In the genomic region with DNA sequence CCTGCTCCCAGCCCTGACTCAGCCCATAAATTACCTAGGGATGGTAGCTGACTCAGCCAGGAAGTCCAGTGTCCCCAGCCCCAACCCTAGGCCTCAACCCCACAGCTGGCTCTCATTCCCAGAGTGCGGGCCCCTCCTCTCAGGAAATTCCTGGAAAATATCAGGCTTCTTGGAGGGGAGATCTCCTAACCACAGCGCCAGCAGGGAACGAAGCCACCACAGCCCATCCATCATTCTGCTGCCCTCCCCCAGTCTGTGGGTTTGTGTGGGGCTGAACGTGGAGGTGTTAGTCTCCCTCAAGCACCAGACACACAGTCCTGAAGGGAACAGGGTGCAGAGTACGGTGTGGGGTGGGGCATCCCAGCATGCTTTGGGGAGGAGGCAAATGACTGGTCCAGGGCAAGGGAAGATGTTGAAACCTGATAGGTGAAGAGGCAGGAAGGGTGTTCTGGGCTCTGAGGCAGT, we compare ENCODE assay signal across 8 mouse cellular contexts.
DNase-seq lines count a peak whose midpoint lies in the region; ATAC-seq and TF ChIP-seq lines count a peak whose summit lies in the region.

No protein-coding gene starts in this region.

- no peak overlapping the region for H3K4me3 ChIP-seq in gastrocnemius, adult 2 months
- H3K4me3 ChIP-seq in embryonic facial prominence, embryonic 13.5 days, result no peak overlapping the region
- H3K4me3 ChIP-seq in thymus, adult 2 months (ENCODE audit: control insufficient read depth, insufficient read depth, low read length), result no peak overlapping the region

- 20% methylated on average over 5 of the region's 5 CpGs for WGBS in embryonic facial prominence, embryonic 13.5 days
- WGBS in thymus, adult 2 months, result 45% methylated on average over 5 of the region's 5 CpGs

- H3K27ac ChIP-seq in gastrocnemius, adult 2 months, result peak overlapping the region; percentile 54
- H3K27ac ChIP-seq in embryonic facial prominence, embryonic 13.5 days, result peak overlapping the region; percentile 88
- H3K27ac ChIP-seq in thymus, adult 2 months (ENCODE audit: control insufficient read depth, insufficient read depth, low read length), result no peak overlapping the region

- H3K9me3 ChIP-seq in embryonic facial prominence, embryonic 13.5 days, result 0 out of 2 replicates have a peak, but pooled peaks cover 8% of the 10 kb centered on the region

- no peak overlapping the region; the same call in 1 of the 2 replicates for H3K4me2 ChIP-seq in embryonic facial prominence, embryonic 13.5 days

- DNase-seq in gastrocnemius, adult 2 months, result peak; percentile 55
- no peak for DNase-seq in gastrocnemius, postnatal 36 days
- peak; percentile 53 for DNase-seq in kidney, adult 9 months
- DNase-seq in lung, postnatal 10 days, result peak; percentile 86
- DNase-seq in spleen, adult 12 weeks (ENCODE audit: low spot score), result no peak
- DNase-seq in cerebellum, postnatal 14 days, result no peak
- no peak for DNase-seq in thymus, adult 2 months

- ATAC-seq in embryonic facial prominence, embryonic 13.5 days (ENCODE audit: insufficient number of reproducible peaks, insufficient read depth, low FRiP score, low TSS enrichment, low read depth), result peak; percentile 78

- TF ChIP-seq CTCF in gastrocnemius, adult 2 months (IDR thresholded peaks at IDR 0.05), result no peak
- no peak for TF ChIP-seq CTCF in thymus, adult 2 months (IDR thresholded peaks at IDR 0.05; ENCODE audit: borderline replicate concordance, control insufficient read depth, extremely low read depth, insufficient read depth, low read length, poor library complexity)

- intact Hi-C loops in gastrocnemius, adult 2 months (cut with DNase I), result no loop called here
- intact Hi-C loops in gastrocnemius, postnatal 36 days (cut with DNase I), result no loop called here

- peaks cover 37% of the 10 kb centered on the region for H3K4me1 ChIP-seq in embryonic facial prominence, embryonic 13.5 days
- no peaks in the 10 kb centered on the region for H3K4me1 ChIP-seq in thymus, adult 2 months (replicated peaks; ENCODE audit: control insufficient read depth, insufficient read depth, low read length)

- H3K9ac ChIP-seq in embryonic facial prominence, embryonic 13.5 days, result no peak overlapping the region

- H3K36me3 ChIP-seq in embryonic facial prominence, embryonic 13.5 days, result no peaks in the 10 kb centered on the region
- no peaks in the 10 kb centered on the region for H3K36me3 ChIP-seq in thymus, adult 2 months (ENCODE audit: control insufficient read depth, insufficient read depth, low read length)

- no peaks in the 10 kb centered on the region for H3K27me3 ChIP-seq in embryonic facial prominence, embryonic 13.5 days
- H3K27me3 ChIP-seq in thymus, adult 2 months (ENCODE audit: control insufficient read depth, insufficient read depth, low read length), result no peaks in the 10 kb centered on the region

- TF ChIP-seq POLR2A in thymus, adult 2 months (IDR thresholded peaks at IDR 0.05; ENCODE audit: control insufficient read depth, extremely low read depth, insufficient read depth, low read length, poor library complexity), result no peak

Comparison
In these comparisons a context has a peak if more than half of its experiments do, and no peak if none do; other contexts are left out.
1. DNase-seq: peak in gastrocnemius, adult 2 months (single experiment), kidney, adult 9 months (single experiment) and lung, postnatal 10 days (single experiment); none in gastrocnemius, postnatal 36 days (0 of 2), spleen, adult 12 weeks (single experiment), cerebellum, postnatal 14 days (0 of 2) and thymus, adult 2 months (single experiment).